Mouse (Mus musculus): Measurements from ENCODE around the gene Rnf225. TPM values are rescaled to one million over a fixed set of nuclear protein-coding genes. Genes with fewer than 3 reads are reported as not detected.
A peak's percentile ranks its signal among the peaks of the same experiment; 100 is the strongest.
"Not testable (repeated sequence)": the region's sequence is repeated elsewhere in the genome, so short reads cannot be mapped to it uniquely, and the experiment has no call there.

The Rnf225 gene
- total RNA-seq, 1 experiment from 2014 or later: 1.2 TPM

DNA sequence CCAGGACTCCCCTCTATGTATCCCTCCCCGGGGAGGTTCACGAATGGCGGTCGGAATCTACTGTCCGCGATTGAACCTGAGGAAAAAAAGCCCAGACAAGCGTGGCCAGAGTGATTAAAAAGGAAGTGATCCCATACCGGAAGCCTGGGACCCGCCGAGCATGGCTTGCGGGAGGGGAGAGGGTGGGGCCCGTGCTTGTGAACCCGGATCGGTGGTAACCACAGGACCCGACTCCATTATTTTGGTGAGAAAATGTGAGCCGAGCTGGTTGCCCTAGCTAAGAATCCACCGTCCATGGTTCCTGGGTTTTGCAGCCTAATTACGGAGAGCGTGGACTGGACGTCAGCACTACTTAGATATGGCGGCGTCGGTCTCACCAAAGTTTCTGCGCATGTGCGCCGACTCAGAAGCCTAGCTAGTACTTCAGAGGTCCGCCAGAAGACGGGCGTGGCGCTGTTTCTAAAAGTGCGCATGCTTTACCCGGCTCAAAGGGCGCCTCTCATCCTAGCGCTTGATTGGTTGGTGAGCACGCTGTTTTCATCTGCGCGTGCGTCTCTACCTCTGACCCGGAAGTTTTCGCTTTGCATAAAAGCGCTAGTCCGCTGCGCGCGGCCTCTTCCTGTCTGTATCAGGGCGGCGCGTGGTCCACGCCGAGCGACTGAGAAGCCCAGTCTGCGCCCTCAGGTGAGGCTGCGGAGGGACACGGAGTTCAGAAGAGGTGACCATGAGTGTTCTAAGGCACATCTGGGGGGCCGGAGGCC is 5.3 kb upstream of the Rnf225 start, which contains the start of gene Rps5:
Rps5 (plus strand) TSS at position 586 of the 761 bp plus-strand sequence.
- peak; percentile 94 to 97 for ATAC-seq (replicated peaks in 1 of 2; ENCODE audit: insufficient read depth in 1 of 2, low FRiP score in 2 of 2, low TSS enrichment in 1 of 2, low read depth in 1 of 2, poor library complexity in 2 of 2, severe bottlenecking in 2 of 2)

DNA sequence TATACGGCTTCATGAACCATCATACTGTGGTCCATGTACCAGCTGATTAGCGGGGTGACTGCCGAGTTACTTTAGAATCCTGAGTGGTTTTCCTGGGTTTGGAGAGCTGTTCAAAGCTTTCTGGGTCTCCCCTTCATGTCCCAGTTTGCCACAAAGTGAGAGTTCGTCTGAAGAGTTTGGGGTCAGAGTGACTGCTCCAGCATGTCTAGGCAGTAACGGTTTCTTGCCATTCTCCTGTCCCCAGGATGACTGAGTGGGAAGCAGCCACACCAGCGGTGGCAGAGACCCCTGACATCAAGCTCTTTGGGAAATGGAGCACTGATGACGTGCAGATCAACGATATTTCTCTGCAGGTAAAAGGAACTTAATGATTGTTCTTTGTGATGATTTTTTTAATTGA is 4.5 kb upstream of the Rnf225 start:
- no peak for ATAC-seq (replicated peaks in 1 of 2; ENCODE audit: insufficient read depth in 1 of 2, low FRiP score in 2 of 2, low TSS enrichment in 1 of 2, low read depth in 1 of 2, poor library complexity in 2 of 2, severe bottlenecking in 2 of 2)

DNA sequence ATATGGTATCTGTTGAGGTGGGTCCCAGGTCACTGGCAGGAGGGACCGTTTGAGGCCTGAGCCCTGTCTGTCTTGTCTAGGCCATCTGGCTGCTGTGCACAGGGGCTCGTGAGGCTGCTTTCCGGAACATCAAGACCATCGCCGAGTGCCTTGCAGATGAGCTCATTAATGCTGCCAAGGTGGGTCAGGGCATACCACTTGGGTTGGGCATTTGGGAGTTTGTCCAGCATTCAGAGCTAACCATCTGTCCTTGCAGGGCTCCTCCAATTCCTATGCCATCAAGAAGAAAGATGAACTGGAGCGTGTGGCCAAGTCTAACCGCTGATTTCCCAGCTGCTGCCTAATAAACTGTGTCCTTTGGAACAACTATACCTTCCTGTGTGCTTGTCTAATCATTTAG is 900 bp upstream of the Rnf225 start:
- no peak for ATAC-seq (replicated peaks in 1 of 2; ENCODE audit: insufficient read depth in 1 of 2, low FRiP score in 2 of 2, low TSS enrichment in 1 of 2, low read depth in 1 of 2, poor library complexity in 2 of 2, severe bottlenecking in 2 of 2)

DNA sequence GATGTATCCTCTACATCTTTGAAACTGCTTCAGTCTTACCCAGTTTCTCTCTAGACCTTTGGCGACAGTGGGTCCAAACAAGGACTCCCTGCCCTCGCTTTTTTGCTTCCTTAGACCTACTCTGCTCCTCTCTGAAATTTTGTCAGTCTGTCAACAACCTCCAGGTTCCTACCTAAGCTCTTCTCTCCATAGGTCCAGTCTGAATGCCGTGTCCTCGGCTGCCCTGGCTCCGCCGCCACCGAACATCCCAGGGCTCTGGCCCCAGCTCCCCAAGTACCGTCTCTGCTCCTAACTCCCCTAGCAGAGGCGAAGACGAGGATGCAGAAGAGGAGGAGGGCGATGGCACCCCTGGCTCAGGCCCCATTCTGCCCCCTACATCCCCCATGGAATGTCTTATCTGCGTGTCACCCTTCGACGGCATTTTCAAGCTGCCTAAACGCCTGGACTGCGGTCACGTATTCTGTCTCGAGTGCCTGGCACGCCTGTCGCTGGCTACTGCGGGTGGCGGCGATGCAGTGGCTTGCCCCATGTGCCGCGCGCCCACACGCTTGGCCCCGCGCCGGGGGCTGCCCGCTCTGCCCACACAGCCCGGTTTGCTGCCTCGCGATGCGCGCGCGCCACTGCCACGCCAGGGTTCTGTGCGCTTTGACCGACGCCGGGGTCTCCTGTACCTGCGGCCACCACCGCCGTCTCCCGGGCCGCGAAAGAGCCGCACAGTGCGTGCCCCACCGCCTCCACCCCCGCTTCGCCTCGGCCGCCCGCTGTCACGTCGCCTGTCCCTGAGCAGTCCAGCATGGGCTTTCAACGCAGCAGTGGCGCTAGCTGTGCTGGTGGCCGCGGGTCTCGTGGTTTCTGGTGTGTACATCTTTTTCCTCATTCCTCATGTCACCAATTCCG is 725 bp downstream of the Rnf225 start:
- ATAC-seq (replicated peaks in 1 of 2; ENCODE audit: insufficient read depth in 1 of 2, low FRiP score in 2 of 2, low TSS enrichment in 1 of 2, low read depth in 1 of 2, poor library complexity in 2 of 2, severe bottlenecking in 2 of 2): peak; percentile 5 to 48; a peak in 2 of 4 replicates

DNA sequence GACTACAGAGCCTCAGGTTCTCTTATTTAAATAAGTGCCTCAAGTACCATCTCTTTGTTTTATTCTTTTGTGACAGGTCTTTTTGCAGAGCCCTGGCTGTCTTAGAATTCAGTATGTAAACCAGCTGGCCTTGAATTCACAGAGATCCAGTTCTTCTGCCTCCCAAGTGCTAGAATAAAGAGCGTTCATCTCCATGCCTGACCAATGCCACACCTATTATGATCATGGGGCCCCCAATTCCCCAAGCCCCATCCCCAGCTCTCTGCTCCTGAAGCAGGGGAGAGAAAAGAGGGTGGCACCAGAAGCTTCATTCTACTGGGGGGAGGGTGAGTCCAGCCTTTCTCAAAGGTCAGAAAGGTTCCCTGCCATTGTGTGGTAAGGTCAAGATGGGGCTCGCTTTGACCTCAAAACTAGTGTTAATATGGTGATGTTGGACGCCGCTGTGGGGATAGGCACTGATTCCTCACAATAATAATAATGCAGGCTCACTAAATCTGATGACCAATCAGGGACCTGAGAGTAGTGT is 6.5 kb downstream of the Rnf225 start:
- ATAC-seq (replicated peaks in 1 of 2; ENCODE audit: insufficient read depth in 1 of 2, low FRiP score in 2 of 2, low TSS enrichment in 1 of 2, low read depth in 1 of 2, poor library complexity in 2 of 2, severe bottlenecking in 2 of 2): no peak

DNA sequence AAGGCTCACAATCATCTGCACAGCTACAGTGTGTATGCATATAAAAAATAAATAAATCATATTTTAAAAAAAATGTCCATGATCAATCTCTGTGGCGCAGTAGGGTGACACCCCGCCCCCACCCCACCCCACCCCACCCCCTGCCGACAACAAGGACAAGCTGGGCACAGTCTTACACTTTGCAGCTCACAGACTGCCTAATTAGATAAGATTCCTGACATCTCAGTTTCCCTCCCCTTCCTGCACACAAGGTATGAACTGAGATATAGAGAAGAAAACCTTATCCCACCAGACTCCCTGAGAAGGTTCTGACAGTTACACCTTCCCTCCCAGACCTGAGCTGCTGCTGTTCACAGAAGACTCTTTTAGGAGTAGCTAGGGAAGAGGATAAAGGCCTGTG is 7.6 kb downstream of the Rnf225 start:
- ATAC-seq (replicated peaks in 1 of 2; ENCODE audit: insufficient read depth in 1 of 2, low FRiP score in 2 of 2, low TSS enrichment in 1 of 2, low read depth in 1 of 2, poor library complexity in 2 of 2, severe bottlenecking in 2 of 2): no peak

DNA sequence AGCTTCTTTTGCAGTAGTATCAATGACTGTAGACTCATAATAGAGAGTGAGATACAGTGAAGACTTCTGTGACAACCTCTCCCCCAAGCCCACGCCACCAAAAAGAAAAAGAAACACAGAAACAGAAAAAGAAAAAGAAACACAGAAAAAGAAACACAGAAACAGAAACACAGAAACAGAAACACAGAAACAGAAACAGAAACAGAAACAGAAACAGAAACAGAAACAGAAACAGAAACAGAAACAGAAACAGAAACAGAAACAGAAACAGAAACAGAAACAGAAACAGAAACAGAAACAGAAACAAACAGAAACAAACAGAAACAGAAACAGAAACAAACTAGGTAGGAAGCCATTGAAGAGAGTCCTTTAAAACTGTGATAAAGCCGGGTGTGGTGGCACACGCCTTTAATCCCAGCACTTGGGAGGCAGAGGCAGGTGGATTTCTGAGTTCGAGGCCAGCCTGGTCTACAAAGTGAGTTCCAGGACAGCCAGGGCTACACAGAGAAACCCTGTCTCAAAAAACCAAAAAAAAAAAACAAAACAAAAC is 10.1 kb downstream of the Rnf225 start:
- ATAC-seq (replicated peaks in 1 of 2; ENCODE audit: insufficient read depth in 1 of 2, low FRiP score in 2 of 2, low TSS enrichment in 1 of 2, low read depth in 1 of 2, poor library complexity in 2 of 2, severe bottlenecking in 2 of 2): not testable (repeated sequence)

DNA sequence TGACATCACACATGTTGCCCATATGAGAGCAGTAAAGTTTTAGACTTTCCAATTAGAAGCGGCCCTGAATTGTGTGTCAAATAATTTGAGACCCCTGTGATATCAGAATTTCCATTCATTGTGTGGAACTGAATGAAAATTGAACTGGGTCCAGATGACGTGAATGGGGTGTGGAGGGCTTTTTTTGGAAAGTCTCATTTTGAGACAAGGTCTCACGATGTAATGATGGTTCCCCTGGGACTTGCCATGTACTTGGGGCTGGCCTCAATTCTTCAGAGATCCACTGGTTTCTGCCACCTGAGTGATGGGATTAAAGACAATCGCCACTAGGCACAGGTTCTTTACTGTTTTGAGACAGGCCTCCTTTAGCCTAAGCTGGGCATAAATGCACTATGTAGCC is 13.4 kb downstream of the Rnf225 start:
- ATAC-seq (replicated peaks in 1 of 2; ENCODE audit: insufficient read depth in 1 of 2, low FRiP score in 2 of 2, low TSS enrichment in 1 of 2, low read depth in 1 of 2, poor library complexity in 2 of 2, severe bottlenecking in 2 of 2): no peak

DNA sequence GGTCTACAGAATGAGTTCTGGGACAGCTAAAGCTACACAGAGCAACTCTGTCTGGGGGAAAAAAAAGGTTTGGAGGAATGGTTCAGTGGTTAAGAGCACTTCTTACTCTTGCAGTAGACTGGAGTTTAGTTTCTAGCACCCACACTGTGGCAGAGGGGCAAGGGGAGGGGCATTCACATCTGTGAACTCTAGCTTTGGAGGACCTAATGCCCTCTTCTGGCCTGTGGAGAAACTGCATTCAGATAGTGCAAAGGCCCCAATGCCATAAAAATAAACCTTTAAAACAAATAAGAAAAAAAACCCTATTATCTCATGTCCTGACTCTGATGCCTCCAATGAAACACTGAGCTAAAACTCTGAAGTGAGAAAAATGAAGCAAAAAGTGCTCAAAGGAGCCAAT is 16.3 kb downstream of the Rnf225 start:
- peak; percentile 78 to 88; a peak in 3 of 4 replicates for ATAC-seq (replicated peaks in 1 of 2; ENCODE audit: insufficient read depth in 1 of 2, low FRiP score in 2 of 2, low TSS enrichment in 1 of 2, low read depth in 1 of 2, poor library complexity in 2 of 2, severe bottlenecking in 2 of 2)

DNA sequence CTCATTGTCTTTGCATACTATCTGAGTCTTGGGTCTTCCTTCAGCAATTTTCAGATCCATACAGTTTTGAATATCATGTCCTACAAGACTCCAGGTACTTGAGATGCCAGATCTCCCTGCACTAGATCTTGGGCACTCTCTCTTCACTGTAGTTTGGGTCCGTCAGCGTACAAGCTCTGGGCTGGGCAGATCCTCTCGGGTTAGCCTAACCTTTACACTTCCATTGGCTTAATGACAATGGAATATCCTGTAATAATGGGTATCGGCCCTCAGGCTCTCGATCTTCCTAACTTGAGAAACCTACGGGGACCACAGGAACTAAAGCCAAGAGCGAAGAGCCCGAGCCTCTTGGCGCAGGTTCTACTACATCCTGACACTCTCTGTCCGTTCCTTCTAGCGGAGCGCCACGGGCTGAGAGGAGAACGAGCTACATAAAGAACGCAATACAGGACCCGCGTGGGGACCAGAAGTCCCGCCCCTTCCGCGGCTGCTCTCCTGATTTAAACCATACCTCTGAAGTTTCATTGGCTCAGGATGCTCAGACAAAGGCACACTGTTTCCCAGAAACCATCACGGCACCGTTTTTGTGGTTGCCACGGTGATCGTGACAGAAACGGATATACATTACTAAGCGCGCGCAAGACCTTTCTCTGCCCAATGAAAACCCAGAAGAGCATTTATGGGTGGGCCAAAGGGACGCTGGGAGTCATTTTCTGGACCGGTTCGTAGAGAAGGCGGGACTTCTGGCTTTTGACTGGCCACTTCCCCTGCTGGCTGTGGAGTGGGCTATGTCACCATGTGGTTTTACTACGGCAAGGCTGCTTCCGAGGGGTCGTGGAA is 22.0 kb downstream of the Rnf225 start:
- ATAC-seq (replicated peaks in 1 of 2; ENCODE audit: insufficient read depth in 1 of 2, low FRiP score in 2 of 2, low TSS enrichment in 1 of 2, low read depth in 1 of 2, poor library complexity in 2 of 2, severe bottlenecking in 2 of 2): peak; percentile 96 to 97

DNA sequence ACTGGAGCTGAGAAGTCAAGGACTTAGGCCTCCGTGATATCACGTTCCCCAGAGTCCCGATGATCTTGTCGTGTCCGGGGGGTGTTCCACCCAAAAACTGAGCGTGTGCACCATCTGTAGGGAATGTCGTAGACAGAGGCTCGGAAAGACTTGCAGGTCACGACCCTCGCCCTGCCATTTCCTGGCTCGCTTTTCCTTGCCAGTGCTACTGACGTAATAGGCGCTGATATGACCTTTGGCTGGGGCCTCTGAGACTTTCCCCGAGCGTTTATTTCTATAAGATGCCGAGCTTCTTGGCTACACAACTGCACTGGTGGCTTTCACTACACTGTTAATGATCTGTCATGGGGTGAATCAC is 22.6 kb downstream of the Rnf225 start:
- no peak; a peak in 1 of 4 replicates for ATAC-seq (replicated peaks in 1 of 2; ENCODE audit: insufficient read depth in 1 of 2, low FRiP score in 2 of 2, low TSS enrichment in 1 of 2, low read depth in 1 of 2, poor library complexity in 2 of 2, severe bottlenecking in 2 of 2)

DNA sequence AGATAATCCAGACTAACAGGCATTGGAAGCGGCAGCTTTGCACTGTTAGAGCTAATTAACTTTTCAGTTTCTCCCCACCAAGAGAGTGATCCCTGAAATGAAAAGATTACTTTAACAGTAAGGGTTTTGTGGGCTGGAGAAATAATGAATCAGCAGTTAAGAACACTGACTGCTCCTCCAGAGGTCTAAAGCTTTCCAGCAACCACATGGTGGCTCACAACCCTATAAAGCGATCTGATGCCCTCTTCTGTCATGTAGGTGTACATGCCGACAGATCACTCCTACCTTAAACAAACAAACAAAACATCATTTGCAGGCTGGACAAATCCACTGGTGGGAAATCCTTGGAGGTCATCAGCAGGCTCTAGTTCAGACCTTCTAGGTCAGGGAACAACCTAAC is 27.7 kb downstream of the Rnf225 start:
- peak; percentile 79 to 87 for ATAC-seq (replicated peaks in 1 of 2; ENCODE audit: insufficient read depth in 1 of 2, low FRiP score in 2 of 2, low TSS enrichment in 1 of 2, low read depth in 1 of 2, poor library complexity in 2 of 2, severe bottlenecking in 2 of 2)

DNA sequence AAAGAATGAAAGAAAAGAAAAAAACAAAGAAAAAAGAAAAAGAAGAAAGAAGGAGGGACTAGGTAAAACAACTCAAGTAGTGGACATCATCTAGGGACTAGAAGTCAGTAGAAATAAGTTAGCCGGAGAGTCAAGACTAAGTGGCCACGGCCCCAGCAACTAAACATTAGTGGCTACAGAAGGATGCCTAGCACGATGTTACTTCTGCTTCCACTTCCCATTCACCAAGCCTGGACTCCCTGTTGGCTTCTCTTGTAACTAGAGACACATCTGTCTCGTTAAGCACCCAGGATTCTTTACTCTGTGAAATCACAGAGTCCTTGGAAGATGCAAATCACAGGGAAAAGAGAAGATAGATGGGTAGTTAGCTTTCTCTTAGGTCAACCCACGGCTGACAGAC is 30.3 kb downstream of the Rnf225 start:
- ATAC-seq (replicated peaks in 1 of 2; ENCODE audit: insufficient read depth in 1 of 2, low FRiP score in 2 of 2, low TSS enrichment in 1 of 2, low read depth in 1 of 2, poor library complexity in 2 of 2, severe bottlenecking in 2 of 2): no peak

DNA sequence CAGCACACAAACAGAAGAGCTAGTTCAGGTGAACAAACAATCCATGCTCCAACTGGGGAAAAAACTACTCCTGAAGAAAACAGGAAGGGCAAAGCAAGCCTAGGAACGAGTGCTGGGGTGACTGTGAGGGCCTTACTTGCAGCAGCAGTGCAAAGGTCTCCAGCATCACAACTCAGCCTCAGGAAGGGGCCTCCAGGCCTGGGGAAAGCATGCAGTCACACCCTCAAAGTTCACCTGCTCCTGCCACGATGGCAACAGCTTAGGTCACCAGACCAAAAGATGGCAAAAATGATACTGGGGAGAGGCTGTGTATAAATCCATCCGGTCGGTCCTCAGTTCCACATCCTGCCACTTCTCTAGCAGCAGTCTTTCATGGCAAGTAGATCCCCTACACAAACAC is 31.7 kb downstream of the Rnf225 start:
- no peak for ATAC-seq (replicated peaks in 1 of 2; ENCODE audit: insufficient read depth in 1 of 2, low FRiP score in 2 of 2, low TSS enrichment in 1 of 2, low read depth in 1 of 2, poor library complexity in 2 of 2, severe bottlenecking in 2 of 2)

DNA sequence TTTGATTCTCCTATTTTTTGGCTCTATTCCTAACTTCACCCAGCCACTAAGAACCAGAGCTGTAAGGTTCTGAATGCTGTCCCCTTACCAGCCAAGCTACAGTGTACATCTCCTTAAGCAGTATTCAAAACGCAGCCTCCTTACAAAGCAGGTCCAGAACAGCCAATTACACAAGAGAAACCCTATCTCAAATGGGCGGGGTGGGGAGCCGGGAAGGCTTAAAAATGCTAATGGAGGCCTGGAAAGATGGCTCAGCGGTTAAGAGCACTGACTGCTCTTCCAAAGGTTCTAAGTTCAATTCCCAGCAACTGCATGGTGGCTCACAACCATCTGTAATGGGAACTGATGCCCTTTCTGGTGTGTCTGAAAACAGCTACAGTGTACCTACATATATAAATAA is 32.5 kb downstream of the Rnf225 start:
- ATAC-seq (replicated peaks in 1 of 2; ENCODE audit: insufficient read depth in 1 of 2, low FRiP score in 2 of 2, low TSS enrichment in 1 of 2, low read depth in 1 of 2, poor library complexity in 2 of 2, severe bottlenecking in 2 of 2): no peak

DNA sequence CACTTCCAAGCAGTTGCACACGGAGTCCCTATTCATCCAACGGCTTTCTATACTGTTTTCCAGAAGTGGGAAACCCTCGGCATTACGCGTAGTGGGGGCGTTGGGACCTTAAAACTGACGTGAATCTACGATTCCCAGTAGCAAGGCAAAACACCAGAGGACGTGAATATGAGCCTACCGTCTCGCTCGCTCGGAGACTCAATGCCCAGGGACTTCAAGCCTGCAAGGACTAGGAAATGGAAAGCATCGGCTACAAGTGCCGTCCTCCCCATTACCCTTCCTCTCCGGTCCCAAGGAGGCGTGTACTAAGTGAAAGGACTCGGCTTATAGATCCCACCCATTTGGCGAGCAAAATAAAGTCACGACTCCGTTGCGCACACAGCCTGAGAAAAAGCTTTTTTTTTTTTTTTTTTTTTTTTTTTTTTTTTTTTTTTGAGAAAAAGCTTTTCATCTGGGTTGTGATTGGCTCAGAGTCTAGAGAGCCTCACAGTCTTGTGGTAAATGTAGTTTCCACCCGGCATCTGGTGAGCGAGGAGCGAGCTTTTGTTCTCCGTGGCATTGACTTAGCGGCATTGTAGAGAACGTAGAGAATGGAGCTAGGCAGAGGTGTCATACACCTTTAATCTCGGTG is 34.4 kb downstream of the Rnf225 start:
- peak; percentile 68 to 73 for ATAC-seq (replicated peaks in 1 of 2; ENCODE audit: insufficient read depth in 1 of 2, low FRiP score in 2 of 2, low TSS enrichment in 1 of 2, low read depth in 1 of 2, poor library complexity in 2 of 2, severe bottlenecking in 2 of 2)

DNA sequence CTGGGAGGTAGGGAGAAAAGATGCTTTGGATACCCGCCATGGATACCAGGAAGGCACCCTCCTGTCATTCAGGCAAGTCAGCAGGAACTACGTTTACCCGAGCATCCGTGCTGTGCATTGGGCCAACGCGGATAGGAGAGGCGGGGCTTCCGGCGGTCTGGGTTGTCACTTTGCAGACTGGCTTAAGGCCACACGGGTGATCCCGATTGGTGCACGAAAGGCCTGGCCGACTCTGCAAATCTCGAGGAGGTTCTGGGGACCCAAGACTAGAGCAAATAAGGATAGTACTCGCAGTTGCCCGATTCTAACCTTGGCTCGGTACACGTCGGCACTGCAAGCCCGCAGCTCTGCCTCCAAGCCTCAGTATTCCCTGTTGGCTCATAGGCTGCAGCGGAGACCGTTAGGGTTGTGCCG is 38.5 kb downstream of the Rnf225 start, which contains the start of gene Zfp324:
Zfp324 (plus strand) TSS at position 161 of the 414 bp plus-strand sequence.
- peak; percentile 91 to 92 for ATAC-seq (replicated peaks in 1 of 2; ENCODE audit: insufficient read depth in 1 of 2, low FRiP score in 2 of 2, low TSS enrichment in 1 of 2, low read depth in 1 of 2, poor library complexity in 2 of 2, severe bottlenecking in 2 of 2)
